Comparison of ENCODE assay signal across 8 mouse cellular contexts in genomic region chr5:150457904-150458739, GRCm38 (mm10). TPM values are rescaled to one million over a fixed set of nuclear protein-coding genes. Genes with fewer than 3 reads are reported as not detected.
DNase-seq lines count a peak whose midpoint lies in the region; ATAC-seq lines count a peak whose summit lies in the region.
"Had no signal": no experiment of that assay in that cellular context is flagged by ENCODE, and none has a peak within 500 bp of the region (broad histone marks: within the 10 kb centered on the region; RNA-seq: fewer than 3 reads in every experiment).

No protein-coding gene starts in this region.

- H3K4me1 ChIP-seq in heart, embryonic 12.5 days (replicated peaks): no peaks in the 10 kb centered on the region
- peaks cover 9% of the 10 kb centered on the region; the same call in 1 of the 2 replicates for H3K4me1 ChIP-seq in lung, embryonic 16.5 days (replicated peaks; ENCODE audit: control insufficient read depth, insufficient read depth, low read length)

- H3K9me3 ChIP-seq in heart, embryonic 12.5 days (replicated peaks): peaks cover 7% of the 10 kb centered on the region; the same call in 1 of the 2 replicates
- H3K9me3 ChIP-seq in lung, embryonic 16.5 days (ENCODE audit: control insufficient read depth, low read length): 0 out of 2 replicates have a peak, but pooled peaks cover 3% of the 10 kb centered on the region

- H3K27me3 ChIP-seq in heart, embryonic 12.5 days (replicated peaks): no peaks in the 10 kb centered on the region
- no peaks in the 10 kb centered on the region for H3K27me3 ChIP-seq in lung, embryonic 16.5 days (ENCODE audit: control insufficient read depth, insufficient read depth, low read depth, low read length)

- no peak overlapping the region for H3K4me2 ChIP-seq in heart, embryonic 12.5 days
- H3K4me2 ChIP-seq in lung, embryonic 16.5 days (ENCODE audit: low read depth, low read length): peak overlapping the region; percentile 51

- H3K27ac ChIP-seq in heart, embryonic 12.5 days (ENCODE audit: poor library complexity, severe bottlenecking): 0 out of 2 replicates have a peak overlapping the region, but pooled peaks have one; percentile 25
- H3K27ac ChIP-seq in lung, embryonic 16.5 days (ENCODE audit: low read length): peak overlapping the region; percentile 79

- 69% methylated on average over 17 of the region's 17 CpGs for WGBS in heart, embryonic 12.5 days
- whole genome bisulfite sequencing in lung, embryonic 16.5 days: 38% methylated on average over 17 of the region's 17 CpGs

- H3K4me3 ChIP-seq in heart, embryonic 12.5 days: no peak overlapping the region
- H3K4me3 ChIP-seq in lung, embryonic 16.5 days (ENCODE audit: low read length): peak overlapping the region; percentile 37

- peak; percentile 14 for DNase-seq in urinary bladder, postnatal 14 days (ENCODE audit: low spot score)
- DNase-seq in urinary bladder, postnatal 4 days (ENCODE audit: low spot score in 2 of 2): no peak
- no peak for DNase-seq in left cerebral cortex, postnatal 4 days
- DNase-seq in thymus, postnatal 10 days (ENCODE audit: low spot score in 2 of 2): no peak

- H3K9ac ChIP-seq in heart, embryonic 12.5 days: no peak overlapping the region
- H3K9ac ChIP-seq in lung, embryonic 16.5 days (ENCODE audit: low read length): peak overlapping the region; percentile 55; the same call in 1 of the 2 replicates

- ATAC-seq in heart, embryonic 12.5 days (ENCODE audit: insufficient number of reproducible peaks, low FRiP score): no peak
- ATAC-seq in lung, embryonic 16.5 days (ENCODE audit: low read depth): peak; percentile 17
- ATAC-seq in erythroblast, adult 5-6 weeks (replicated peaks; ENCODE audit: low FRiP score, poor library complexity, severe bottlenecking): no peak

- H3K36me3 ChIP-seq in heart, embryonic 12.5 days: peaks cover 80% of the 10 kb centered on the region
- peaks cover 6% of the 10 kb centered on the region; the same call in 1 of the 2 replicates for H3K36me3 ChIP-seq in lung, embryonic 16.5 days (ENCODE audit: control insufficient read depth, insufficient read depth, low read length)

- intact Hi-C loops in left cerebral cortex, postnatal 4 days (cut with DNase I): no loop called here

RNA-seq across cellular contexts. Expression of gene Zar1l, which starts 59.8 kb away (rescaled TPM):
- not detected in 2 replicates for polyA plus RNA-seq in heart, embryonic 12.5 days (2016; fragmentation: Nextera tagmentation; extraction: Ambion mirVana)
- polyA plus RNA-seq in lung, embryonic 16.5 days (2015; fragmentation: Nextera tagmentation; extraction: Ambion mirVana): not detected in 2 replicates
- total RNA-seq in erythroblast, adult 5-6 weeks (2015; ENCODE audit: low replicate concordance): not detected in 2 replicates
- not detected in 2 replicates for total RNA-seq in erythroblast, adult 5-6 weeks (2017; ENCODE audit: low replicate concordance)
- total RNA-seq in left cerebral cortex, postnatal 4 days (2021): not detected
- polyA plus RNA-seq: liver, embryonic 16.5 days had no signal
